Mouse (Mus musculus) kidney, adult 2 months (tissue): ENCODE results near the gene Ppp1r3g. TPM values are rescaled to one million over a fixed set of nuclear protein-coding genes. Genes with fewer than 3 reads are reported as not detected.
"Not testable (repeated sequence)": the region's sequence is repeated elsewhere in the genome, so short reads cannot be mapped to it uniquely, and the experiment has no call there.

Experiments
- DNase-seq: peaks from one replicate; pipeline ENCODE4 v3.0.0; 2021
- H3K27ac ChIP-seq: fragments of 200-500 bp; 2 replicates; pipeline ENCODE4 v1.5.1; 2012; ENCODE audit warnings: low read depth, low read length, control low read depth, inconsistent platforms; ENCODE audit not compliant: insufficient read depth
- H3K27me3 ChIP-seq: fragments of 200-500 bp; replicated peaks from 2 replicates; pipeline ENCODE4 v1.6.1; 2012; ENCODE audit warnings: mild to moderate bottlenecking, moderate library complexity, low read length, inconsistent platforms; ENCODE audit not compliant: control insufficient read depth, insufficient read depth
- H3K36me3 ChIP-seq: fragments of 200-500 bp; 2 replicates; pipeline ENCODE4 v1.6.1; 2012; ENCODE audit warnings: mild to moderate bottlenecking, moderate library complexity, low read length, inconsistent platforms; ENCODE audit not compliant: control insufficient read depth, insufficient read depth
- H3K4me1 ChIP-seq: fragments of 200-500 bp; 2 replicates; pipeline ENCODE4 v1.6.1; 2011; ENCODE audit warnings: low read length; ENCODE audit not compliant: control insufficient read depth, insufficient read depth
- H3K4me3 ChIP-seq: fragments of 200-500 bp; 2 replicates; pipeline ENCODE4 v1.5.1; 2011; ENCODE audit warnings: mild to moderate bottlenecking, low read depth, low read length, control low read depth; ENCODE audit not compliant: insufficient read depth
- CTCF ChIP-seq: fragments of 200-500 bp; conservative IDR thresholded peaks from 2 replicates; pipeline ENCODE4 v1.5.1; 2011; ENCODE audit warnings: low read depth, mild to moderate bottlenecking, control low read depth, low read length, moderate library complexity, mixed read lengths; ENCODE audit not compliant: insufficient read depth, insufficient read length
- POLR2A ChIP-seq: fragments of 200-500 bp; IDR thresholded peaks from one replicate; pipeline ENCODE4 v1.6.1; 2011; ENCODE audit warnings: low read depth, low read length, control low read depth
- WGBS: fragments of 180-500 bp; shearing (Covaris S2); methylation state at CpG from one replicate; pipeline ENCODE4 v1.1.7; 2018; 5-methylcytosine and 5-hydroxymethylcytosine counted together
- polyA plus RNA-seq: library from polyadenylated mRNA; depleted of rRNA; stranded (reverse); fragments of >200 nt; gene quantifications from 2 replicates; pipeline ENCODE4 v1.2.3, GENCODE M21; 2012

Ppp1r3g gene
- polyA plus RNA-seq, 1 experiment: 0.03 TPM

DNA sequence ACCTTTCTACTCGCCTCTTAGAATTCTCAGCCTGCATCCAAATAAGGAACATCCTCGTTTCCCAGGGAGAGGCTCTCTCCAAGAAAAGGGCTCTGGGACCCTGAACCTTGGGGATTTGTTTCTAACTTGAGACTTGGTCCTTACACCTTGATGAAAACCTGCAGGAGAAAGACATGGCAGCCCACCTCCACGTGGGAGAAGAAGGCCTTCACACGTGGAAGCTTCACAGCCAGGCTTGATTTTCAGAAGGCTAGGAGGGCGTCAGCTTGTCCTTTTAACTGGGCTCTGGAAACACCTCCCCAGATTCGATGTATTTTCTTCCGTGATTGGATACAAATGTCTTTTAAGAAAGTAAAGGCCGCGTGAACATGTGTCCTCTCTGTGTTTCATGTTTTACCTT is 11.2 kb downstream of the Ppp1r3g start:
- Histone ChIP-seq H3K27me3 (0 out of 2 replicates have a peak, but pooled peaks cover 2% of the 10 kb centered on the region), H3K36me3 (no peaks in the 10 kb centered on the region), H3K4me1 (no peaks in the 10 kb centered on the region), H3K4me3 (no peak overlapping the region), H3K27ac (no peak overlapping the region)
- no peak for TF ChIP-seq POLR2A
- no peak for TF ChIP-seq CTCF
- DNase-seq: no peak
- WGBS: 39% methylated on average over 9 of the region's 9 CpGs

DNA sequence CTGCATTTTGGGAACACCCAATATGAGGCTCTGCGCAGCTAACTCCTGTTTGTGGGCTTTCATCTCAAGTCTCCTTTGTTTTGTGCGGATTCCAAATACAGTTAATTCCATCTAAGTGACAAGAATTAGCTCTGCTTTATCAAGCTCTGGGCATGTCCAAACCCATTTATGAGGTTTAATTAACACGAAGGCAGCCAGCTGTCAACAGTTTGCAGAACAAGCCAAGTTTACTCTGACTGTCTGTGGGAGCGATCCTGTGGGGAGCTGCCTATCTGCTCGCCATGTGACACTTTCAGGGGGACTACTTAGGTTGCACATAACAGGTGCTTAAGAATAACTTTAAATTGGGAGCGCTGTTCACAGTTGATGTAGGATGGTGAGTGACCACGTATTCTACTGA is 18.3 kb downstream of the Ppp1r3g start:
- TF ChIP-seq CTCF: no peak
- no peak for TF ChIP-seq POLR2A
- H3K36me3 ChIP-seq: peaks cover 1% of the 10 kb centered on the region; the same call in 1 of the 2 replicates
- no peak overlapping the region for H3K4me3 ChIP-seq
- no peaks in the 10 kb centered on the region for H3K4me1 ChIP-seq
- H3K27me3 ChIP-seq: no peaks in the 10 kb centered on the region
- no peak overlapping the region for H3K27ac ChIP-seq
- WGBS: 87% methylated on average over 7 of the region's 7 CpGs
- DNase-seq: no peak

DNA sequence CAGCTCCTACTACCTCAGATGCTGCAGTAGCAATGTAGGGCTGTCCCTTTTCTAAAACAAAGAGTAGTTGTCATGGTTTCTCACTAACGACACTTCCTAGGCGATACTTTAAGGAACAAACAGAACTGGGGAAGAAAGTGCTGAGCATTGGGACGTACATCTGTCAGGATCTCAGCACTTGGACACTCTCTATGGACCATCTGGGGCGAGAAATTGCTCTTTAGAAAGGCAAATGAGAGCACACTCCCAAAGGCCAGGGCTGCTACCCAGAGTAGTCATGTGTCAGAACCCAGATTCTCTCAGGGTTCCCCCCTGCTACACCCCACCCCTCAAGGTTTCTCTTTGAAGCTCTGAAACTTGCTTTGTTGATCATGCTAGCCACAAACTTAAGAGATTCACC is 21.8 kb downstream of the Ppp1r3g start:
- Histone ChIP-seq H3K4me1 (no peaks in the 10 kb centered on the region), H3K27ac (no peak overlapping the region), H3K4me3 (no peak overlapping the region), H3K36me3 (peaks cover 1% of the 10 kb centered on the region; the same call in 1 of the 2 replicates), H3K27me3 (no peaks in the 10 kb centered on the region)
- DNase-seq: no peak
- TF ChIP-seq POLR2A (no peak), CTCF (no peak)
- 88% methylated on average over 4 of the region's 4 CpGs for WGBS

DNA sequence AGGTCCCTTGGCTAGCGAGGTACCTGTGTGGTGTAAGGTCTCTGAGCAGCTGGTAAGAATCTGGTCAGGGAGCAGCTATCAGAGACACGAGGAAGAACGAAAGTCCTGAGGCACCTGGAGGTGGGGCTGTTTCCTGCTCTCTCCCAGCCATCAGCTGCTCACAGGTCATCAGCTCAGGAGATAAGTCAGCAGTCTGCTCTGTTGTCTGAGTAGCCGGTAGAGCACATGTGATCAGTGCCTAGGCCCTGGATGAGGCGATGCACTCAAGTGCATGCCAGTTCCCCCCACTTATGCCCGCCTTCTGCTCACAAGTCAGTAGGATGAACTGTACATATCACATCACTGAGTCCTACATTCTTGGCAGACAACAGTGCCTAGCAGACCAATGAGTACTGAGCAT is 24.3 kb downstream of the Ppp1r3g start:
- H3K36me3 ChIP-seq: peaks cover 1% of the 10 kb centered on the region; the same call in 1 of the 2 replicates
- H3K4me3 ChIP-seq: no peak overlapping the region
- WGBS: 90% methylated on average over 6 of the region's 6 CpGs
- H3K4me1 ChIP-seq: no peaks in the 10 kb centered on the region
- DNase-seq: no peak
- no peaks in the 10 kb centered on the region for H3K27me3 ChIP-seq
- no peak overlapping the region for H3K27ac ChIP-seq
- TF ChIP-seq CTCF: no peak
- no peak for TF ChIP-seq POLR2A

DNA sequence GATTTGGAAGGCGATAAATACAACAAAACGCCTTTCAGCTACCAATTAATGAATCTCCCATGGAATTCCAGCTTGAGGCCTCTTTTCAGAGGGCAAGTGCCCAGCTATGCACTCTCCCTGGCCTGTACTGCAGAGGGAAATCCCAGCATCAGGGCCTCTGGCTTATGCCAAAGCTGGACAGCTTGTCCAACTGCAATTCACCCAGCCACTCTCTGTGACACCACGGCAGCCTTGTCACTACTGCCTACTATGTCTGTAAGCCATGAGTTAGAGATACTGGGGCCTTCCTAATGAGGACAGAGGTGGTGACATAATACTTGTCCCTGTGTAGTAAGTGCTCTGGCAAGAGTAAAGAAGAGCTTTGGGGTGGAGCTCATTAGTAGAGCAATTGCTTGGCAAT is 30.7 kb downstream of the Ppp1r3g start:
- Histone ChIP-seq H3K4me1 (no peaks in the 10 kb centered on the region), H3K4me3 (no peak overlapping the region), H3K36me3 (no peaks in the 10 kb centered on the region), H3K27me3 (no peaks in the 10 kb centered on the region), H3K27ac (no peak overlapping the region)
- no peak for DNase-seq
- 87% methylated on average over 3 of the region's 3 CpGs for WGBS
- TF ChIP-seq POLR2A: no peak
- TF ChIP-seq CTCF: no peak

DNA sequence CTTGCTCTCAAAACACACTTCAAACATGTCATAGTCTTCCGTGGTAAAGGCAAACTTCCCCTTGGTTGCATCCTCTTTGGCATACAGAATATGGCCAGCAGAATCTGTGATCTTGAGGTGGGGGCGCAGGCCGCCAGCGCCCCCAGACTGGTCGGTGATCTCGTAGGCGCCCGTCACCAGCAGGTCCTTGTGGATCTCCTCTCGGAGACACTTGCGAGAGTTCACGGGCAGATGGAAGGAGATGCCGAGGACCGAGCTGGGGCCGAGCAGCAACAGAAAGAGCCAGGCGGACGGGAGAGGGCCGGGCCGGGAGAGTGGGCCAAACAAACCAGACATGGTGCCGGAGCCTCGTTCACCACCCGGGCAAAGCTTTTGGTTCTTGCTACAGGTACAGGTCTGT is 32.5 kb downstream of the Ppp1r3g start:
- H3K27ac ChIP-seq, DNase-seq, H3K4me3 ChIP-seq, H3K36me3 ChIP-seq, H3K4me1 ChIP-seq, H3K27me3 ChIP-seq: not testable (repeated sequence)
- WGBS: 98% methylated on average over 20 of the region's 21 CpGs

DNA sequence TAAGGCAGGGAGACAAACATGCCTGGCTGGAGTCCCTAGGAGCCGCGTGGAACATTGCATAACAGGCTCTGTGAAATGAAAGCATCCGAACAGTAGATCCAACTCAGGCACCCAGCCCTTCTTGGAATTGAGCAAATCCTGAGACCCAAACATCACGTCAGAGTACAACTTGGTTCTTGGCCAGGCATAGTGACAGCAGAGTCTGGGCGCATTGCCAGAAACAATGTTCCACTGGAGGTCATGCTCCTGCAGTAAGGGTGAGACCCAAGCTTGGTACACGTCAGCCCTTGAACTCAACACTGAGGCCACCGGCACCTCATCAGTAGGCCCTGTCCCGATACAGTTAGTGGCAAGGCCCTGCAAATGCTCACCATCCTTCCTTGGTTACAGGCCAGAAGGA is 35.4 kb downstream of the Ppp1r3g start:
- H3K4me1 ChIP-seq: peaks cover 4% of the 10 kb centered on the region; the same call in 1 of the 2 replicates
- 31% methylated on average over 8 of the region's 8 CpGs for WGBS
- TF ChIP-seq POLR2A (no peak), CTCF (no peak)
- no peak overlapping the region for H3K4me3 ChIP-seq
- DNase-seq: peak; percentile 93
- H3K27me3 ChIP-seq: no peaks in the 10 kb centered on the region
- H3K27ac ChIP-seq: no peak overlapping the region
- H3K36me3 ChIP-seq: no peaks in the 10 kb centered on the region

DNA sequence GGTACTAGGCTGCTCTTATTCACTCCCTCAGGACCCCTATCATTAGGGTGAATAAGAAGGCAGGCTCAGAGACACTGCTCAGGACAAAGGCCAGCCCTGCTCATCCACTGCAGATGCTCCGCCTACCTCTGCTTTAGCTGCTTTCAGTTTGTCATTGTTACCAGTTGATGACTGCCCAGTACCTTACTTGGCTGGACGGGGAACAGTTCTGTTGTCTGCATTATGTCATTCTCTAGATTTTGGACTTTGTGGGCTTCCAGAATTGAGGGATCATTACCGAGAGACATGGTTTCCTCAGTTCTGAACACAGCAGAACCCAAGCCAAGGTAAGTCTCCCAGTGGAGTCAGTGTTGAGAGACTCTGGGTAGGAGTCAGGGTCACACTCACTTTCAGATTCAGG is 36.6 kb downstream of the Ppp1r3g start:
- WGBS: 72% methylated on average over 3 of the region's 3 CpGs
- no peak for TF ChIP-seq CTCF
- peak; percentile 21 for DNase-seq
- Histone ChIP-seq H3K36me3 (no peaks in the 10 kb centered on the region), H3K27ac (no peak overlapping the region), H3K4me3 (no peak overlapping the region), H3K4me1 (peaks cover 4% of the 10 kb centered on the region; the same call in 1 of the 2 replicates), H3K27me3 (no peaks in the 10 kb centered on the region)
